Mouse (Mus musculus) cerebellum, adult 2 months (tissue): ENCODE measurements around the gene Hmgcl. TPM values are rescaled to one million over a fixed set of nuclear protein-coding genes. Genes with fewer than 3 reads are reported as not detected.

Experiments used
- DNase-seq, 2 experiments: peaks; one replicate each; pipeline ENCODE4 v3.0.0; 2021
- H3K27ac ChIP-seq: fragments of 200-500 bp; 2 replicates; pipeline ENCODE4 v1.5.1; 2012; ENCODE audit warnings: low read length, control low read depth, inconsistent platforms; ENCODE audit not compliant: insufficient read depth
- H3K27me3 ChIP-seq: fragments of 200-500 bp; 2 replicates; pipeline ENCODE4 v1.6.1; 2012; ENCODE audit warnings: inconsistent platforms, mild to moderate bottlenecking, low read length, moderate library complexity; ENCODE audit not compliant: control insufficient read depth, insufficient read depth
- H3K4me1 ChIP-seq: fragments of 200-500 bp; 2 replicates; pipeline ENCODE4 v1.6.1; 2011; ENCODE audit warnings: low read length; ENCODE audit not compliant: control insufficient read depth, insufficient read depth
- H3K4me3 ChIP-seq: fragments of 200-500 bp; replicated peaks from 2 replicates; pipeline ENCODE3; 2011; ENCODE audit warnings: mild to moderate bottlenecking, low read depth, low read length, control low read depth; ENCODE audit not compliant: insufficient read depth
- CTCF ChIP-seq: fragments of 200-500 bp; IDR thresholded peaks from 2 replicates; pipeline ENCODE4 v1.5.1; 2011; ENCODE audit warnings: low read depth, mild to moderate bottlenecking, control low read depth, low read length, moderate library complexity, borderline replicate concordance; ENCODE audit not compliant: insufficient read depth
- POLR2A ChIP-seq: fragments of 200-500 bp; IDR thresholded peaks from 2 replicates; pipeline ENCODE4 v1.6.1; 2011; ENCODE audit warnings: low read length, control low read depth, borderline replicate concordance; ENCODE audit not compliant: insufficient read depth
- WGBS: fragments of 180-500 bp; shearing (Covaris S2); methylation state at CpG from one replicate; pipeline ENCODE4 v1.1.7; 2018; 5-methylcytosine and 5-hydroxymethylcytosine counted together
- polyA plus RNA-seq: library from polyadenylated mRNA; depleted of rRNA; stranded (reverse); fragments of >200 nt; gene quantifications from 2 replicates; pipeline ENCODE4 v1.2.3, GENCODE M21; 2012; rRNA removed

The Hmgcl gene
- polyA plus RNA-seq, 1 experiment: 86.9 TPM

- no peak for DNase-seq
- no peaks in the 10 kb centered on the region for H3K27me3 ChIP-seq
- H3K4me1 ChIP-seq: no peaks in the 10 kb centered on the region
- 77% methylated on average over 4 of the region's 4 CpGs for WGBS
- no peak for TF ChIP-seq POLR2A
- H3K27ac ChIP-seq: no peak overlapping the region
- H3K4me3 ChIP-seq: no peak overlapping the region
Measured at GRCm38 (mm10) chr4:135995118-135995517, 48.9 kb downstream of the Hmgcl start.

GRCm38 (mm10) chr4:136004107-136004675 lies 57.9 kb downstream of the Hmgcl start:
- H3K4me3 ChIP-seq: no peak overlapping the region
- no peaks in the 10 kb centered on the region for H3K27me3 ChIP-seq
- DNase-seq: no peak
- 76% methylated on average over 5 of the region's 5 CpGs for WGBS
- no peak overlapping the region for H3K27ac ChIP-seq
- no peak for TF ChIP-seq CTCF
- TF ChIP-seq POLR2A: no peak
- H3K4me1 ChIP-seq: no peaks in the 10 kb centered on the region

- no peaks in the 10 kb centered on the region for H3K4me1 ChIP-seq
- no peak for DNase-seq
- H3K27ac ChIP-seq: no peak overlapping the region
- H3K27me3 ChIP-seq: no peaks in the 10 kb centered on the region
- H3K4me3 ChIP-seq: no peak overlapping the region
- WGBS: 88% methylated on average over 2 of the region's 2 CpGs
- TF ChIP-seq CTCF (no peak), POLR2A (no peak)
Measured at GRCm38 (mm10) chr4:136004921-136005320, 58.7 kb downstream of the Hmgcl start.

- TF ChIP-seq CTCF (no peak), POLR2A (no peak)
- 96% methylated on average over 3 of the region's 3 CpGs for WGBS
- H3K4me3 ChIP-seq: no peak overlapping the region
- H3K27me3 ChIP-seq: no peaks in the 10 kb centered on the region
- H3K4me1 ChIP-seq: no peaks in the 10 kb centered on the region
- DNase-seq: no peak
- H3K27ac ChIP-seq: no peak overlapping the region
Measured at GRCm38 (mm10) chr4:136006821-136007220, 60.6 kb downstream of the Hmgcl start.

- Histone ChIP-seq H3K27ac (no peak overlapping the region), H3K4me1 (no peaks in the 10 kb centered on the region), H3K4me3 (no peak overlapping the region), H3K27me3 (no peaks in the 10 kb centered on the region)
- TF ChIP-seq CTCF: no peak
- TF ChIP-seq POLR2A: no peak
- WGBS: 91% methylated on average over 8 of the region's 8 CpGs
- no peak for DNase-seq
Measured at GRCm38 (mm10) chr4:136008782-136009447, 62.7 kb downstream of the Hmgcl start.

- 83% methylated on average over 4 of the region's 4 CpGs for WGBS
- TF ChIP-seq POLR2A (no peak), CTCF (no peak)
- Histone ChIP-seq H3K27ac (no peak overlapping the region), H3K4me1 (no peaks in the 10 kb centered on the region), H3K4me3 (no peak overlapping the region), H3K27me3 (no peaks in the 10 kb centered on the region)
- no peak for DNase-seq
Measured at GRCm38 (mm10) chr4:136010586-136010985, 64.3 kb downstream of the Hmgcl start.

Other genes with a start within 250 kb of the Hmgcl start
- 0.03 TPM in 1 of 2 replicates, not detected in the other for gene Il22ra1, start 218.3 kb upstream of the Hmgcl start, polyA plus RNA-seq
- gene Myom3, start 186.7 kb upstream of the Hmgcl start, polyA plus RNA-seq: 0.17 and 0.26 TPM in 2 replicates
- 54.7 and 61.5 TPM in 2 replicates for gene Srsf10, start 90.7 kb upstream of the Hmgcl start, polyA plus RNA-seq
- gene Pnrc2, start 72.6 kb upstream of the Hmgcl start, polyA plus RNA-seq: 59.7 and 61.5 TPM in 2 replicates
- gene Cnr2, start 51.1 kb upstream of the Hmgcl start, polyA plus RNA-seq: 0.05 and 0.06 TPM in 2 replicates
- 46.5 and 47.9 TPM in 2 replicates for gene Fuca1, start 25.7 kb upstream of the Hmgcl start, polyA plus RNA-seq
- 39.6 and 42.9 TPM in 2 replicates for gene Gale, start 17.3 kb downstream of the Hmgcl start, polyA plus RNA-seq
- 123 and 127 TPM in 2 replicates for gene Lypla2, start 26.2 kb downstream of the Hmgcl start, polyA plus RNA-seq
- gene Pithd1, start 40.8 kb downstream of the Hmgcl start, polyA plus RNA-seq: 127 and 130 TPM in 2 replicates
- 18.3 and 19.2 TPM in 2 replicates for gene Eloa, start 75.3 kb downstream of the Hmgcl start, polyA plus RNA-seq
- gene Rpl11, start 107.0 kb downstream of the Hmgcl start, polyA plus RNA-seq: 436 and 481 TPM in 2 replicates
- gene Id3, start 197.0 kb downstream of the Hmgcl start, polyA plus RNA-seq: 53.6 and 55.1 TPM in 2 replicates
- gene E2f2, start 225.9 kb downstream of the Hmgcl start, polyA plus RNA-seq: 0.27 and 0.74 TPM in 2 replicates